Mouse (Mus musculus): ENCODE data around the gene Nell2.

DNA sequence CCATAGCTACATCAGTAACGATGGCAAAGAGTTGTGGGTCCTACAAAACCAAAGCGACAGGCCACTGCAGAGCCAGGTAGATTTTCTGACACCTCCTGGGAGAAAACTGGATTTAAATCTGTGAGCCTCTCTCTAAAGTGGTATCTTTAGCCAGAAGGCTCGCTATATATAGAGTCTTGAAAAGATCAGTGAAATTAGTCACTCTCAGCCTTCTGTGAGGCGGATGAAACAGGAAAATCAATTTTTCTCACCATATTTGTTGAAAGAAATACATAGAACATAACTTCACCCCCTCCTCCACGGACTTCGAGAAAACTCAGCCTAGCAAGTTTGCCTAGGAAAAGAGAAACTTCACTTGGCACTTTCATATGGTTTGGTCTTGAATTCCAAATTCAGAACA is 54.4 kb downstream of the Nell2 start:
- TF ChIP-seq POLR2A (IDR thresholded peaks at IDR 0.05; ENCODE audit: insufficient read depth, low read depth, low read length): no peak
- TF ChIP-seq CTCF (IDR thresholded peaks at IDR 0.05; ENCODE audit: insufficient read depth, low read depth, low read length): no peak

Measured in olfactory bulb, adult 2 months (tissue).